Mouse (Mus musculus) common myeloid progenitor, adult 5-6 weeks (primary cell): Measurements from ENCODE around the gene Arhgef40. TPM values are rescaled to one million over a fixed set of nuclear protein-coding genes. Genes with fewer than 3 reads are reported as not detected.

Experiments used
- ATAC-seq: replicated peaks from 2 replicates; pipeline ENCODE4 v1.8.0; 2016; ENCODE audit warnings: low read depth, mild to moderate bottlenecking, moderate TSS enrichment, inconsistent platforms; ENCODE audit not compliant: poor library complexity, severe bottlenecking
- total RNA-seq: library from RNA; stranded (forward); fragments of 200-1000, 187-1606 nt; gene quantifications from 2 replicates; pipeline ENCODE4 v1.2.3, GENCODE M21; 2017

Arhgef40 gene
- total RNA-seq, 1 experiment from 2014 or later = 32.4 TPM

GRCm38 (mm10) chr14:51996866-51997265 lies 12.3 kb downstream of the Arhgef40 start:
- ATAC-seq = no peak

- ATAC-seq = no peak
Observed at GRCm38 (mm10) chr14:51997483-51997882, 13.0 kb downstream of the Arhgef40 start.

- ATAC-seq = peak; percentile 75
Observed at GRCm38 (mm10) chr14:52003981-52004495, 19.5 kb downstream of the Arhgef40 start.

GRCm38 (mm10) chr14:52005141-52005540 lies 20.6 kb downstream of the Arhgef40 start:
- ATAC-seq = no peak

GRCm38 (mm10) chr14:52005616-52006015 lies 21.1 kb downstream of the Arhgef40 start:
- ATAC-seq = no peak

- ATAC-seq = no peak
Observed at GRCm38 (mm10) chr14:52006241-52006640, 21.7 kb downstream of the Arhgef40 start.

GRCm38 (mm10) chr14:52006771-52007170 lies 22.3 kb downstream of the Arhgef40 start:
- no peak for ATAC-seq

GRCm38 (mm10) chr14:52008321-52009203 lies 24.0 kb downstream of the Arhgef40 start:
- peak; percentile 85 for ATAC-seq

- no peak for ATAC-seq
Observed at GRCm38 (mm10) chr14:52009361-52009760, 24.8 kb downstream of the Arhgef40 start.

- ATAC-seq = no peak
Observed at GRCm38 (mm10) chr14:52009841-52010240, 25.3 kb downstream of the Arhgef40 start.

- no peak for ATAC-seq
Observed at GRCm38 (mm10) chr14:52010446-52011111, 26.1 kb downstream of the Arhgef40 start.

- no peak for ATAC-seq
Observed at GRCm38 (mm10) chr14:52011683-52012082, 27.2 kb downstream of the Arhgef40 start.

- no peak for ATAC-seq
Observed at GRCm38 (mm10) chr14:52012085-52012484, 27.6 kb downstream of the Arhgef40 start.

GRCm38 (mm10) chr14:52012553-52012952 lies 28.0 kb downstream of the Arhgef40 start:
- ATAC-seq = no peak

- no peak for ATAC-seq
Observed at GRCm38 (mm10) chr14:52013021-52013610, 28.6 kb downstream of the Arhgef40 start.

GRCm38 (mm10) chr14:52013771-52014219 lies 29.3 kb downstream of the Arhgef40 start:
- no peak for ATAC-seq

- ATAC-seq = no peak
Observed at GRCm38 (mm10) chr14:52014271-52014760, 29.8 kb downstream of the Arhgef40 start.

GRCm38 (mm10) chr14:52014761-52015311 lies 30.3 kb downstream of the Arhgef40 start:
- peak; percentile 61 for ATAC-seq

- ATAC-seq = no peak
Observed at GRCm38 (mm10) chr14:52015445-52016100, 31.1 kb downstream of the Arhgef40 start, which contains the start of gene Tmem253. Gene Tmem253, plus strand, starts transcription at chr14:52015658.
